Mouse (Mus musculus) kidney, adult 18-20 months (tissue): Measurements from ENCODE around the gene Copz2.
A peak's percentile ranks its signal among the peaks of the same experiment; 100 is the strongest.
"Not testable (repeated sequence)": the region's sequence is repeated elsewhere in the genome, so short reads cannot be mapped to it uniquely, and the experiment has no call there.

ENCODE experiments used
- DNase-seq: peaks from one replicate; pipeline ENCODE4 v3.0.0; 2021

The Copz2 gene

DNA sequence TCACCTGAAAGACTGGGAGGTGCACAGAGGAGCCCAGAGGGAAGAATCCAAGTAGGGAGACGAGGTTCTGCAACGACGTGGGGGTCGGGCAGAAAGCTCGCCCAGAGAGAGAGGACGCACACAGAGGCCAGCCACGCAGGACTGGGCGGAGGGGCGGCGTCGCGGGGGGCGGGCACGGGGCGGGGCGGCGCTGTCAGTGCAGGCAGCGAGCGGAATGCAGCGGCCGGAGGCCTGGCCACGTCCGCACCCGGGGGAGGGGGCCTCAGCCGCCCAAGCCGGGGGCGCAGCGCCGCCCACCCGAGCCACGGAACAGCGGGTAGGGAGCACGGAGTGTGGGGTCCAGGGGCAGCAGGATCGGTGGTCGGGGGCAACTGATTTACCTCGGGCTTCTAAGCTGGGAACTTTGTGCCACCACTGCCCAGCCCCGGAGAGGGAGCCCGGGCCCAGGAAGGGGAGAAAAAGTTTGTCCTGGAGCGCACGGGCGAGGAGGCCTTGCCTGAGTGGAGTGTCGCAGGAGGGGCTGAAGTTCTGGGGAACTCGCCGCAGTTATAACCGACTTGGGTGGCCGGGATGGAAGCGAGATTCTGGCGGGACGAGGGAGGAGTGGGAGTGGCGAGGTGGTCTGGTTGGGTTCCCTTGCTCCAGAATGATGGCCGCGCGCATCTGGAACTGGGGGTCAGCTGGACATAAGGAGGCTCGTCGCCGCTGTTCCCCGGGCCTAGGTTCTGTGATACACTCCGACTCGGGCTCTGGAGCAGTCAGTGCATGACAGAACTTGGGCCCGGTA is at the start of gene Copz2:
Copz2 (plus strand) TSS at position 190 of the 787 bp plus-strand sequence.
- peak; percentile 73 for DNase-seq

GRCm38 (mm10) chr11:96805606-96806005 is 44.1 kb upstream of the Copz2 start:
- no peak for DNase-seq

DNA sequence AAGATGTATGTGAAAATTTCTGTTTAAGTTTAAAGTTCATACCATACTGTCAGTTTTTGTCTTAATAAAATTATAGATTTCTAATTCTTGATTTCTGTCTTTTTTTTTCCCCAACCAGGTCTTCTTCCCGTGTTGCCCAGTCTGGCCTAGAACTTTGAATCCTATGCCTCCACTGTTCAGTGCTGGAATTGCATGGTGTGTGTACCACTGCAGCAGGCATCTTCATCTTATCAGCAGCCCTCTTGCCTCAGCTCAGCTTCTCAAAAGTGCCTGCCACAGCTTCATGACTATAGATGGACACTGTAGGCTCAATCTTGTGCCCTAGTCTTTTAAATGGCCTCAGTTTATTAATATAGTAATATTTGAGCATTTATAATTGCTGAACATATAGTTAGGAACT is 41.6 kb upstream of the Copz2 start:
- DNase-seq, result no peak

GRCm38 (mm10) chr11:96809562-96810235 is 40.0 kb upstream of the Copz2 start:
- DNase-seq, result no peak

GRCm38 (mm10) chr11:96811188-96811587 is 38.5 kb upstream of the Copz2 start:
- DNase-seq, result not testable (repeated sequence)

- no peak for DNase-seq
These were observed 36.2 kb upstream of the Copz2 start for GRCm38 (mm10) chr11:96813455-96813854.

DNA sequence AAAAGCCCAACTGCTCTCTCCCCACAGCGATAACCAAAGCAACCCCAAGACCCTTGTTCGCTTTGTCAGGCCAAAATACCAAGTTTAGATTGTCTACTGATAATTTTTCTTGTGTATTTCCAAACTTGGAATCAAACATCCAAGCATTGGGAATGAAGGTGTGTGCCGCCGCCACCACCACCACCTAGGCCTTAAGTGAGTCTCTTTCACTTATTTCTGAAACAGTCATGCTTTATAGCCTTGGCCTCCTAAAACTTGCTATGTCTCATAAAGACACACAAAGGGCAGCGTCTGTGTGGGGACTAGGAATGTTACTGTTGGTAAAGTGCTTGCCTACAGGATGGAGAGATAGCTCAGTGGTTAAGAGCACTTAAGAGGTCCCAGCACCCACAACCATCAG is 35.8 kb upstream of the Copz2 start:
- DNase-seq, result no peak

- DNase-seq, result no peak
These were observed 35.2 kb upstream of the Copz2 start for GRCm38 (mm10) chr11:96814443-96814842.

- DNase-seq, result no peak
These were observed 33.8 kb upstream of the Copz2 start for GRCm38 (mm10) chr11:96815895-96816294.

- no peak for DNase-seq
These were observed 33.2 kb upstream of the Copz2 start for GRCm38 (mm10) chr11:96816494-96816893.

DNA sequence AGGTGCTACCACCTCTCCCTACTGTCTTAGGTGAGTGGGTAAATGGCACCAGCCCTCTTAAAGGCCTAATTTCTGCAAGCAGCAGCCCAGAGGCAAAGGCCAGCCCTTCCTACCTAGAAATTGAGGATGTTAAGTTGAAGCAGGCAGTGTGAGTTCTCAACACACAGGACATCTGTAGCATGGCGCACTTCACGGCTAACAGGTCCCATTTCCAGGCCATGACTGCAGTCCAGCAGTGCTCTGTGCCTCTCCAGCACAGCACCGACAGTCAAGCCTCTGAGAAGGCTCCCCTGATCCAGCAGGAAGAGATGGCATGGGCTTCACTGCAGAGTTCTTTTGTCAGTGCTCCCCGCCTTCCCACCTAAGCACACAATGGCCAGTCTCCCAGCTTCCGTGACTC is 32.7 kb upstream of the Copz2 start:
- no peak for DNase-seq

GRCm38 (mm10) chr11:96818128-96818710 is 31.5 kb upstream of the Copz2 start:
- DNase-seq, result no peak

DNA sequence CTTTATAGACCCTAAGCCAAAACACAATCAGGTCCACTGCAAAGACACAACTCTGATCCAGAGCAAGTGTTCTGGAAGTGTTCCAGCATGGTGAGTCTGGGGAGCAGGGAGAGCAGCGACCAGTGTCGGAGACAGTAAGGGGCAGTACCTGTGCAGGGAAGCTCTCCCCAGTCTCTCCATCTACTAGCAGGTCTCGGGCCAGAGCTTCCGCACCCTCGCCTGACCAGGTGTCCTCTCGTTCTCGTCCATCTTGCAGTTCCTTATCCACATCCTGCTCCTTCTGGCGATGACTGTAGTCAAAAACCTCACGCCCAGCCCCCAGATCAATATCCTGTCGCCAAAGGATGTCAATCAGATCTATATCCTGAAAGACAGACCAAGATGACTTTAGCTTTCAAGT is 27.7 kb upstream of the Copz2 start:
- DNase-seq, result no peak

DNA sequence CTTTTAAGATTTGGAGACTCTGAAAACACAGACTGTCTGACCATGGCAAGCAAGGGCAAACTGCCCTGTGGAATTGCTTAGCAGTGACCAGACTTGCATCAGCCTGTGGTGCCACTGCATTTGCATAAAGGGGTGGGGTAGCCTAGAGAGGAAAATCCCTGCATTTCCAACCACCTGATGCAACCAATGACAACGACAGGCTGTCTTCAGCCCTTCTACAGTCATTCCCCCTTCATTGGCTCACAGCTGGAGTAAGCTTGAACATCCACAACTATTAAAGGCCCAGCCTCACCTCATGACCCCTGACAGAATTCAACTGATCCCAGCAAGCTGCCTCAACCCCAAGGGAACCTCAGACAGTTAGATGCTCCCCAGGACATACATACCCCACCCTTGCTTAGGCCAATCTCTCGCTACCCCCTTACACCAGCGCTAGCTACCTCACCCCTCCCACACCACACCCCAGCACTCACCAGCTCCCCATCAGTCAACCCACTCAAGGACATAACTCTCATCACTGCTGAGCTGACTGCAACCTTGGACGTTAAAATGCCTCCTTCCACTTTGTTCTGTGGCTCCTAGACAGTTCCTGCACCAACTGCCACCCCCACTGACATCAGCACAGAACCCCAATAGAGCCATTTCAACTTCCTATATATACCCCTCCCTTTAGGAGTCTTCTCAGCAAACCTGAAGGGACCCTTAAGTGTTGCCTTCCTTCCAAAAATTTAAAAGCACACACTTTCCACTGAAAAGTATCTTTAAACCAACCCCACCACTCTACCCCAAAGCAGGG is 26.8 kb upstream of the Copz2 start:
- no peak for DNase-seq

DNA sequence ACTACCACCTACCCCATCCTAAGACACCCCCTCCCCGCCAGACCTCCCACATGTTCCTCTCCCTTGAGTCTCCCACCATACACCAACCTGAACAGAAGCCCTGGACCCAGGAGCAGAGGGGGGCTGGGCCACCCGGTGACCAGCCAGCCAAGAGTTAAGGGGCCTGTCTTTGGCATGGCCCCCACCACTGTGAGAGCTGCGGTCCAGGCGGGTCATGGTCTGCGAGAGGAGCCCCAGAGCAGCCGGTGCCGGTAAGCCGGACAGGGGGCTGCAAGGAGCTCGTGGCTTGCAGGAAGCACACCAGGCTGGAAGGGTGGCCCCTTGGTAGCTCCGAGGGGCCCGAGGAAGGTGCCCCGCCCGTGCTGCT is 26.2 kb upstream of the Copz2 start:
- DNase-seq, result no peak

DNA sequence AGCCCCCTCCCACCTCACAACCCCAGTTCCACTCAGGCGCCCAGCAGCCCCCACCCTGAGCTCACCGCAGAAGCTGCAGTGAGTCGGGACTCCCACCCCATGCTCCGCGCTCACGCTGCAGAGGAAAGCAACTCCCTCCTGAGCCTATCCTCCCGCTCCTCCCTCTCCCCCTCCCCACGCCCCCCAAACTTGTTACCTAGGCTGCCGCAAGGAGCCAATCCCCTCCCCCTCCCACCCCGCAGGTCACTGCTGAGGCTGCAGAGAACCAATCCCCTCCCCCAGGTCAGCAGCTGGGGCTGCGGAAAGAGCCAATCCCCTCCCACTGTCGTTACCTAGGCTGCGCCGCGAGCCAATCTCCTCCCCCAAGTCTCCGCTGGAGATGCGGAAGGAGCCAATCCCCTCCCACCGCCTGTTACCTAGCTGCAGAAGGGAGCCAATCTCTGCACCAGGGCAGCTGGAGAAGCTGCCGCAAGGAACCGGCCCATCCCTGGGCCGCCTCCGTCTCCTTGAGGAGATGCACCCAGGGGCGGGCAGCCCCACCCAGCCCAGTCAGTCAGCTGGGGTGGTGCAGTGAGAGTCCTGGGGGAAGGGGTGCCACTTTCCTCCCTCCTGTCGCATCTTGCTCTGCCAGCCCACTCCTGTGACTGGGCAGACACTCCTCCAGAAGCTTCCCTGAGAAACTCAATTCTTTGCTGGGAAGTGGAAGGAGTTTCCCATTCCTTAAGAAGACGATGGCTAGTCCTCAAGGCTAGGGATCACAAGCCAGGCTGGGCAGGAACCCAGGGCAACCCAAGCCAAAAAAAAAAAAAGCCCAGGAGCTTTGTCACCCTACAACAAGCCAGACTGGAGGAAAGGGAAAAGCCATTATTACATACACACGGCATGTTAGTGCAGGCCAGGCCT is 25.5 kb upstream of the Copz2 start:
- DNase-seq, result peak; percentile 86

- peak; percentile 57 for DNase-seq
These were observed 24.7 kb upstream of the Copz2 start for GRCm38 (mm10) chr11:96824783-96825495.

DNA sequence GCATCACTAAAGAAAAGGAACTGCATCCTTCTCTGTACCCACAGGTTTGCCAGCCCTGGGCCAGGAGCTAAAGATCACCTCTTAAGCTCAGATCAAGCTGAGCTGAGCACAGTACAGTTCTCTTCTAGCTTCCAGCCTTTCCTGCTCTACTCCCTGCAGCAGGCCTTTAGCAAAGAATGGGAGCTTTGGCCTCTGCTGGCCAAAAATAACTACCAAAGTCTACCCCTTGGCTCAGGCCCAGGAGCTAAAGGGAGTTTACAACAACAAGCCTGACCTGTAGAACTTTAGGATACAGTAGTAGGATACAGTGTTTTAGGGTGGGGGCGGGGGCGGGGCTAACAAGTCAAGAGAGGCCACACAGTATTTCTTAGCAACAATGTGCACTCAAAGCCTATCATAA is 23.2 kb upstream of the Copz2 start:
- DNase-seq, result peak; percentile 46

DNA sequence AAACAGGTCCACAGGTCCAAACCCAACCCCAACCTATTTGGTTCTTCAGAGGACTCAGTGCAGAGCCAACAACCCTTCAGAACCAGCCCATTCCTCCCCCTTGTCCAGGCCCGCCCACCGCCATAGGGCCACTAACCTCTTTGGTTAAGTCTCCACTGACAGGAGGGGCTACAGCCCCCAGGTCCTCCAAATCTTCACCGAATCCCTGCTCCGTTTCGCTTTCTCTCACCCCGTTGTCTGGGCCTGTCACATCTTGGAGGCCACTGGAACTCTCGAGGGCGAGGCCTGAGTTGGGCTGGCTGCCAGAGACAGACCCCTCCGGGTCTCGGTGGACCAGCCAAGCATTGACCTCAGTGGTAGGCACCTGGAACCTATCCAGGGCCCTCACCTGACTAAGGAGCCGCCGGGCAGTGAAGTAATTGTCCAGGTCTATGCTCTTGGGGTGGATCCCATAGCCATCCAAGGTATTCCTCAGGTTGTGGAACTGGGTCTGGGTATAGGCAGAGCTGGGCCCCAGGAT is 22.5 kb upstream of the Copz2 start:
- peak; percentile 30 for DNase-seq

GRCm38 (mm10) chr11:96827917-96828316 is 21.8 kb upstream of the Copz2 start:
- no peak for DNase-seq

DNA sequence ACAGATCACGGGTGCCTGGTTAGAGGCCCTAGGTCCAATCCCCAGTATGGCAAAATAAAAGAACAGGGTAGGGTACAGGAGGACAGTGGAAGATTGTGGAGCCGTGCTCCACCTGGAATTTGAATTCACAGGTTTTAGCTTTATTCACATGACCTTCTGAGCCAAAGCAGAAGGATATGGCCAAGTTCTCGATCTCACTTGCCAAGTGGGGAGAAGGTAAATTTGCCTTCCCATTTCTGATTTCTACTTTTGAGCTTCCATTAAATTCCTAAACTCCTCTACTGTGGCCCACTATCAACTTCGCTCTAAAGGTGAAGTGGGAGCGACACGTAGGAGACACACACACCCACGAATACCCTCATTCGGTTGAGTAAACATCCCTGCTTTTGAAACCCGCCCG is 20.8 kb upstream of the Copz2 start:
- DNase-seq, result no peak
